Mouse (Mus musculus) embryonic facial prominence, embryonic 12.5 days (tissue): ENCODE results near the gene Plekha4. TPM values are rescaled to one million over a fixed set of nuclear protein-coding genes. Genes with fewer than 3 reads are reported as not detected.

Experiments used
- ATAC-seq: fragments of 200-750 bp; cut with Nextera tagmentation; 2 replicates; pipeline ENCODE4 v1.8.0; 2017; ENCODE audit not compliant: insufficient number of reproducible peaks, insufficient read depth, low FRiP score, low TSS enrichment
- H3K27ac ChIP-seq: fragments of 300-500 bp; sonication (generic); 2 replicates; pipeline ENCODE4 v1.5.1; 2016; ENCODE audit warnings: mild to moderate bottlenecking
- H3K27me3 ChIP-seq: fragments of 300-500 bp; sonication (generic); 2 replicates; pipeline ENCODE4 v1.6.1; 2016; ENCODE audit warnings: mild to moderate bottlenecking, moderate library complexity
- H3K36me3 ChIP-seq: fragments of 300-500 bp; sonication (generic); 2 replicates; pipeline ENCODE4 v1.6.1; 2016; ENCODE audit warnings: mild to moderate bottlenecking
- H3K4me1 ChIP-seq: fragments of 300-500 bp; sonication (generic); 2 replicates; pipeline ENCODE4 v1.6.1; 2016
- H3K4me2 ChIP-seq: fragments of 300-500 bp; sonication (generic); replicated peaks from 2 replicates; pipeline ENCODE4 v1.6.1; 2016; ENCODE audit warnings: mild to moderate bottlenecking, moderate library complexity
- H3K4me3 ChIP-seq: fragments of 300-500 bp; sonication (generic); 2 replicates; pipeline ENCODE4 v1.5.1; 2016; ENCODE audit warnings: mild to moderate bottlenecking
- H3K9ac ChIP-seq: fragments of 300-500 bp; sonication (generic); 2 replicates; pipeline ENCODE4 v1.6.1; 2016; ENCODE audit warnings: mild to moderate bottlenecking, moderate library complexity
- H3K9me3 ChIP-seq: fragments of 300-500 bp; sonication (generic); 2 replicates; pipeline ENCODE4 v1.6.1; 2016; ENCODE audit warnings: mild to moderate bottlenecking, moderate library complexity
- WGBS: fragments of 180-500 bp; shearing (Covaris S2); methylation state at CpG from one replicate; pipeline ENCODE4 v1.1.7; 2016; 5-methylcytosine and 5-hydroxymethylcytosine counted together
- polyA plus RNA-seq: library from polyadenylated mRNA; unstranded; fragments of >200 nt; fragmentation: Nextera tagmentation; extraction: Ambion mirVana; gene quantifications from 2 replicates; pipeline ENCODE4 v1.2.1, GENCODE M21; 2016

The Plekha4 gene
- polyA plus RNA-seq, 1 experiment from 2014 or later = 3.0 TPM

- H3K4me1 ChIP-seq = no peaks in the 10 kb centered on the region
- H3K36me3 ChIP-seq = no peaks in the 10 kb centered on the region
- H3K27me3 ChIP-seq = no peaks in the 10 kb centered on the region
- no peak overlapping the region for H3K9ac ChIP-seq
- no peak overlapping the region for H3K27ac ChIP-seq
- no peak for ATAC-seq
- 93% methylated on average over 6 of the region's 6 CpGs for WGBS
- no peak overlapping the region for H3K4me3 ChIP-seq
- H3K9me3 ChIP-seq = no peaks in the 10 kb centered on the region
- H3K4me2 ChIP-seq = no peak overlapping the region
These were observed 71.4 kb downstream of the Plekha4 start for GRCm38 (mm10) chr7:45597527-45597926.

DNA sequence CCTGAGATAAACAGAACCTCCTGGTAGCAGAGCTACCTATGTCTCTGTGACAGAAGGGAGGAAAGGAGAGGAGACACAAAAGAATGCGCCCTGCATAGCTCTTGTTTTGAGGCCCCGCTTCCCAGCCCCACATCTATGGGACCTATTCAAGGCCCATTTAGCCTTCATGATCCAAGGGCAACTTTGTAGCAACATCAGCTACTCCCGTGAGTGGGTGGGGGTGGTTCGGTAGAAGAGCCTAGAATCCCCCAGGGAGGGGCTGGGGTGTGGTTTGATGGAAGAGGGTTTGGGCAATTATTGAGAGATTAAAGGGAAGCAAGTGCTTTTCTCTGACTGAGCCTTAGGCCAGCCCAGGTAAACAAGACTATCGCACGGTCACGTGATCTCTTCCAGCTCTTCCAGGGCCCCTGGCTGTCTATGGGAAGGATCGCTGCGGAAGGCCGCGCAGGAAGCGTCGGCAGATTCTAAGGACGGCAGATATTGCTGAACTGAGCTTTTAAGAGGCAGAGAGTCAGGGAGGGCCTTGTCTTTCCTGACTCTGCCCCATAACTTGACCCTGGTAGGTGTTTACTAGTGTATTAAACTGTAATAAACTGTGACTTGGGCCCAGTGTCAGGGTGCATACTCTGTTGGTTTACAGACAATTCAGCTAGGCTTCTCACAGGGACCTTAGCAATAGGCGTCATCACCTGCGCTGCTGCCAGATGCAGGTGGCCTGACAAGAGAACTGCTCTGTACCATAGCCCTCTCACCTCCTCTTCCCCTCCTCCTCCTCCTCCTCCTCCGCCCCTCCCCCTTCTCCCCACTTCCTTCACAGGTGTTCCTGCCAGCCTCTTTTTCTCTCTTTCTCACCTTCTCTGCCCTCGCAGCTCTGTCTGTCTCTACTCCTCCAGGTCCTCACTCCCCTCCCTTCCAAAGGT is 73.1 kb downstream of the Plekha4 start:
- no peak for ATAC-seq
- no peaks in the 10 kb centered on the region for H3K27me3 ChIP-seq

More for the DNA sequence above, 73.1 kb downstream of the Plekha4 start:
- no peaks in the 10 kb centered on the region for H3K9me3 ChIP-seq
- H3K9ac ChIP-seq = no peak overlapping the region
- WGBS = 45% methylated on average over 18 of the region's 18 CpGs
- no peak overlapping the region for H3K4me2 ChIP-seq
- H3K4me1 ChIP-seq = no peaks in the 10 kb centered on the region
- no peaks in the 10 kb centered on the region for H3K36me3 ChIP-seq
- no peak overlapping the region for H3K4me3 ChIP-seq
- no peak overlapping the region for H3K27ac ChIP-seq

Other genes with a start within 250 kb of the Plekha4 start
- not detected in 2 replicates for gene Slc6a21, start 248.8 kb upstream of the Plekha4 start, polyA plus RNA-seq
- gene Trpm4, start 192.6 kb upstream of the Plekha4 start, polyA plus RNA-seq = 16.1 and 18.5 TPM in 2 replicates
- 0.81 and 1.5 TPM in 2 replicates for gene Hrc, start 191.0 kb upstream of the Plekha4 start, polyA plus RNA-seq
- gene Ppfia3, start 159.3 kb upstream of the Plekha4 start, polyA plus RNA-seq = 8.8 and 9.2 TPM in 2 replicates
- 1.2 and 1.9 TPM in 2 replicates for gene Lin7b, start 155.7 kb upstream of the Plekha4 start, polyA plus RNA-seq
- 323 and 338 TPM in 2 replicates for gene Snrnp70, start 130.6 kb upstream of the Plekha4 start, polyA plus RNA-seq
- 0.10 TPM in 1 of 2 replicates, not detected in the other for gene Kcna7, start 120.7 kb upstream of the Plekha4 start, polyA plus RNA-seq
- gene Ntf5, start 112.6 kb upstream of the Plekha4 start, polyA plus RNA-seq = 5.2 and 5.6 TPM in 2 replicates
- gene Lhb, start 105.5 kb upstream of the Plekha4 start, polyA plus RNA-seq = 0.33 and 0.71 TPM in 2 replicates
- 43.2 and 45.4 TPM in 2 replicates for gene Gys1, start 91.5 kb upstream of the Plekha4 start, polyA plus RNA-seq
- 149 and 151 TPM in 2 replicates for gene Ruvbl2, start 88.2 kb upstream of the Plekha4 start, polyA plus RNA-seq
- gene Ftl1, start 66.4 kb upstream of the Plekha4 start, polyA plus RNA-seq = 5,211 and 5,392 TPM in 2 replicates
- gene Bax, start 59.4 kb upstream of the Plekha4 start, polyA plus RNA-seq = 220 and 224 TPM in 2 replicates
- 0.92 and 1.2 TPM in 2 replicates for gene Tulp2, start 44.5 kb upstream of the Plekha4 start, polyA plus RNA-seq
- not detected in 2 replicates for gene Gm45808, start 39.5 kb upstream of the Plekha4 start, polyA plus RNA-seq
- 3.0 and 3.7 TPM in 2 replicates for gene Dhdh, start 37.5 kb upstream of the Plekha4 start, polyA plus RNA-seq
- 161 and 172 TPM in 2 replicates for gene Nucb1, start 15.9 kb upstream of the Plekha4 start, polyA plus RNA-seq
- gene Ppp1r15a, start 62 bp upstream of the Plekha4 start, polyA plus RNA-seq = 24.1 and 25.6 TPM in 2 replicates
- 0.56 and 1.5 TPM in 2 replicates for gene Hsd17b14, start 28.6 kb downstream of the Plekha4 start, polyA plus RNA-seq
- 49.9 and 59.3 TPM in 2 replicates for gene Bcat2, start 43.8 kb downstream of the Plekha4 start, polyA plus RNA-seq
- gene Fgf21, start 89.2 kb downstream of the Plekha4 start, polyA plus RNA-seq = 0.17 TPM in 1 of 2 replicates, not detected in the other
- 0.56 and 0.61 TPM in 2 replicates for gene Fut1, start 91.0 kb downstream of the Plekha4 start, polyA plus RNA-seq
- gene Izumo1, start 95.5 kb downstream of the Plekha4 start, polyA plus RNA-seq = 0.10 and 0.23 TPM in 2 replicates
- gene Rasip1, start 101.2 kb downstream of the Plekha4 start, polyA plus RNA-seq = 16.4 and 16.8 TPM in 2 replicates
- 4.0 and 5.4 TPM in 2 replicates for gene Mamstr, start 113.6 kb downstream of the Plekha4 start, polyA plus RNA-seq
- gene Fut2, start 140.1 kb downstream of the Plekha4 start, polyA plus RNA-seq = 0.27 and 0.51 TPM in 2 replicates
- 0.67 and 0.73 TPM in 2 replicates for gene Ntn5, start 157.7 kb downstream of the Plekha4 start, polyA plus RNA-seq
- 2.9 and 3.1 TPM in 2 replicates for gene Sec1, start 168.1 kb downstream of the Plekha4 start, polyA plus RNA-seq
- 11.5 and 14.1 TPM in 2 replicates for gene Car11, start 173.5 kb downstream of the Plekha4 start, polyA plus RNA-seq
- gene Dbp, start 178.8 kb downstream of the Plekha4 start, polyA plus RNA-seq = 6.9 and 11.5 TPM in 2 replicates
- 926 and 973 TPM in 2 replicates for gene Rpl18, start 189.1 kb downstream of the Plekha4 start, polyA plus RNA-seq
- gene Sphk2, start 191.7 kb downstream of the Plekha4 start, polyA plus RNA-seq = 34.7 and 35.3 TPM in 2 replicates
- gene Fam83e, start 194.9 kb downstream of the Plekha4 start, polyA plus RNA-seq = 1.3 TPM in 2 replicates
- gene Spaca4, start 199.5 kb downstream of the Plekha4 start, polyA plus RNA-seq = not detected in 2 replicates